Mouse (Mus musculus) heart, adult 2 months (tissue): Measurements from ENCODE around the gene Gm27029.

Source experiments
- CTCF ChIP-seq: fragments of 200-600 bp; IDR thresholded peaks from 2 replicates; pipeline ENCODE4 v1.8.1; 2022; ENCODE audit warnings: antibody characterized with exemption, mild to moderate bottlenecking, moderate library complexity
- EP300 ChIP-seq: fragments of 200-500 bp; IDR thresholded peaks from 2 replicates; pipeline ENCODE4 v1.6.1; 2011; ENCODE audit warnings: low read depth, low read length, control low read depth; ENCODE audit not compliant: insufficient read depth
- POLR2A ChIP-seq: fragments of 200-500 bp; IDR thresholded peaks from 2 replicates; pipeline ENCODE4 v1.6.1; 2011; ENCODE audit warnings: mild to moderate bottlenecking, low read depth, low read length, control low read depth; ENCODE audit not compliant: insufficient read depth

DNA sequence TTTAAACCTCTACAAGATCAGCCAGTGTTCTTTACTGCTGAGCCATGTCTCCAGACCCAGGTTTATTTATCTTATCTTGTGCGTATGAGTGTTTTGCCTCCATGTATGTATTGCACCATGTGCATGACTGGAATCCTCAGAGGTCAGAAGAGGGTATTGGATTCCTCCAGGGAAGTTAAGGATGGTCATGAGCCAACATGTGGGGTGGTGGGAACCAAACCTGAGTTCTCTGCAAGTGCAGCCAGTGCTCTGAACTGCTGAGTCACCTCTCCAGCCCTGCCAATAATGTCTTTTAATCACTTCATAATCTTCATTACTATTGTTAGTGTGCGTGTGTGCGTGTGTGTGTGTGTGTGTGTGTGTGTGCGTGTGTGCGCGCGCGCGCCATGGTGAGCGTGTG lies 26.9 kb upstream of the Gm27029 start:
- TF ChIP-seq CTCF (no peak), POLR2A (no peak), EP300 (no peak)
